Comparison of ENCODE assay signal across 26 mouse cellular contexts in genomic region chr1:68155253-68155652, GRCm38 (mm10).
DNase-seq lines count a peak whose midpoint lies in the region; ATAC-seq lines count a peak whose summit lies in the region.
"Had no signal": no experiment of that assay in that cellular context is flagged by ENCODE, and none has a peak within 500 bp of the region (broad histone marks: within the 10 kb centered on the region; RNA-seq: fewer than 3 reads in every experiment).

No protein-coding gene starts in this region.

- 48% methylated on average over 1 of the region's 1 CpGs for WGBS in embryonic facial prominence, embryonic 14.5 days
- 62% methylated on average over 1 of the region's 1 CpGs for WGBS in embryonic facial prominence, embryonic 10.5 days
- WGBS in hindbrain, embryonic 12.5 days, result 29% methylated on average over 1 of the region's 1 CpGs
- WGBS in hindbrain, embryonic 10.5 days, result 65% methylated on average over 1 of the region's 1 CpGs
- 29% methylated on average over 1 of the region's 1 CpGs for WGBS in midbrain, embryonic 14.5 days
- WGBS in midbrain, embryonic 11.5 days, result 55% methylated on average over 1 of the region's 1 CpGs

- H3K9ac ChIP-seq in embryonic facial prominence, embryonic 14.5 days (ENCODE audit: low read depth, low read length), result no peak overlapping the region
- no peak overlapping the region for H3K9ac ChIP-seq in hindbrain, embryonic 12.5 days
- no peak overlapping the region for H3K9ac ChIP-seq in midbrain, embryonic 14.5 days (replicated peaks; ENCODE audit: low read length)
- no peak overlapping the region for H3K9ac ChIP-seq in midbrain, embryonic 11.5 days (ENCODE audit: low read length)
- H3K9ac ChIP-seq: embryonic facial prominence, embryonic 15.5 days; forebrain, embryonic 15.5 days; heart, embryonic 13.5 days; hindbrain, embryonic 14.5 days had no signal

- no peaks in the 10 kb centered on the region for H3K36me3 ChIP-seq in embryonic facial prominence, embryonic 14.5 days (ENCODE audit: control insufficient read depth, insufficient read depth, low read length)
- no peaks in the 10 kb centered on the region for H3K36me3 ChIP-seq in embryonic facial prominence, embryonic 10.5 days (replicated peaks)
- H3K36me3 ChIP-seq in hindbrain, embryonic 12.5 days, result no peaks in the 10 kb centered on the region
- no peaks in the 10 kb centered on the region for H3K36me3 ChIP-seq in hindbrain, embryonic 10.5 days
- H3K36me3 ChIP-seq in midbrain, embryonic 14.5 days (ENCODE audit: control insufficient read depth, insufficient read depth, low read length), result no peaks in the 10 kb centered on the region
- no peaks in the 10 kb centered on the region for H3K36me3 ChIP-seq in midbrain, embryonic 11.5 days (ENCODE audit: control insufficient read depth, insufficient read depth, low read length)
- H3K36me3 ChIP-seq: embryonic facial prominence, embryonic 15.5 days; forebrain, embryonic 15.5 days; heart, embryonic 10.5 days; heart, embryonic 13.5 days had no signal

- H3K9me3 ChIP-seq in embryonic facial prominence, embryonic 14.5 days (ENCODE audit: control insufficient read depth, low read length), result no peaks in the 10 kb centered on the region
- H3K9me3 ChIP-seq in embryonic facial prominence, embryonic 10.5 days, result no peaks in the 10 kb centered on the region
- H3K9me3 ChIP-seq in hindbrain, embryonic 12.5 days (replicated peaks), result no peaks in the 10 kb centered on the region
- no peaks in the 10 kb centered on the region for H3K9me3 ChIP-seq in hindbrain, embryonic 10.5 days
- no peaks in the 10 kb centered on the region for H3K9me3 ChIP-seq in midbrain, embryonic 14.5 days (ENCODE audit: control insufficient read depth, low read length)
- no peaks in the 10 kb centered on the region for H3K9me3 ChIP-seq in midbrain, embryonic 11.5 days (ENCODE audit: control insufficient read depth, low read length)
- H3K9me3 ChIP-seq: embryonic facial prominence, embryonic 15.5 days; forebrain, embryonic 15.5 days; heart, embryonic 10.5 days; heart, embryonic 13.5 days had no signal

- peak; percentile 45 for DNase-seq in embryonic facial prominence, embryonic 14.5 days (ENCODE audit: low spot score)
- DNase-seq in embryonic facial prominence, embryonic 10.5 days (ENCODE audit: low spot score), result no peak
- no peak for DNase-seq in hindbrain, embryonic 10.5 days (ENCODE audit: low spot score)
- peak; percentile 33 for DNase-seq in midbrain, embryonic 14.5 days
- no peak for DNase-seq in midbrain, embryonic 11.5 days (ENCODE audit: low spot score, missing footprints)
- peak; percentile 46 for DNase-seq in retina, postnatal 1 day
- no peak for DNase-seq in cerebellum, postnatal 25 days
- DNase-seq: adrenal gland, postnatal 10 days; adrenal gland, postnatal 36 days; cerebellum, adult 11 months; cerebellum, adult 2 months; cerebellum, adult 9-11 months; cerebellum, postnatal 36 days; embryo, embryonic 11 days; gastrocnemius, postnatal 10 days; gastrocnemius, postnatal 36 days; heart, adult 2 months; heart, postnatal 14 days; heart, postnatal 4 days had no signal

- no peak overlapping the region for H3K27ac ChIP-seq in embryonic facial prominence, embryonic 14.5 days (replicated peaks; ENCODE audit: low read depth, low read length)
- H3K27ac ChIP-seq in embryonic facial prominence, embryonic 10.5 days (replicated peaks), result no peak overlapping the region
- no peak overlapping the region for H3K27ac ChIP-seq in hindbrain, embryonic 12.5 days
- H3K27ac ChIP-seq in hindbrain, embryonic 10.5 days, result no peak overlapping the region
- H3K27ac ChIP-seq in midbrain, embryonic 14.5 days (replicated peaks; ENCODE audit: low read depth, low read length), result no peak overlapping the region
- H3K27ac ChIP-seq in midbrain, embryonic 11.5 days (ENCODE audit: low read depth, low read length), result no peak overlapping the region
- H3K27ac ChIP-seq: embryonic facial prominence, embryonic 15.5 days; forebrain, embryonic 15.5 days; heart, adult 2 months; heart, embryonic 10.5 days; heart, embryonic 13.5 days; hindbrain, embryonic 14.5 days had no signal

- H3K27me3 ChIP-seq in embryonic facial prominence, embryonic 14.5 days (replicated peaks; ENCODE audit: control insufficient read depth, insufficient read depth, low read length), result no peaks in the 10 kb centered on the region
- no peaks in the 10 kb centered on the region for H3K27me3 ChIP-seq in embryonic facial prominence, embryonic 10.5 days (replicated peaks; ENCODE audit: low read depth, poor library complexity, severe bottlenecking)
- no peaks in the 10 kb centered on the region for H3K27me3 ChIP-seq in hindbrain, embryonic 12.5 days
- H3K27me3 ChIP-seq in hindbrain, embryonic 10.5 days (ENCODE audit: insufficient read depth, poor library complexity, severe bottlenecking), result no peaks in the 10 kb centered on the region
- no peaks in the 10 kb centered on the region for H3K27me3 ChIP-seq in midbrain, embryonic 14.5 days (ENCODE audit: control insufficient read depth, insufficient read depth, low read length)
- H3K27me3 ChIP-seq in midbrain, embryonic 11.5 days (ENCODE audit: control insufficient read depth, insufficient read depth, low read length), result no peaks in the 10 kb centered on the region
- H3K27me3 ChIP-seq: embryonic facial prominence, embryonic 15.5 days; forebrain, embryonic 15.5 days; heart, embryonic 13.5 days had no signal

- H3K4me1 ChIP-seq in embryonic facial prominence, embryonic 14.5 days (ENCODE audit: control insufficient read depth, insufficient read depth, low read length), result no peaks in the 10 kb centered on the region
- no peaks in the 10 kb centered on the region for H3K4me1 ChIP-seq in embryonic facial prominence, embryonic 10.5 days
- no peaks in the 10 kb centered on the region for H3K4me1 ChIP-seq in hindbrain, embryonic 12.5 days
- no peaks in the 10 kb centered on the region for H3K4me1 ChIP-seq in hindbrain, embryonic 10.5 days (replicated peaks)
- 0 out of 2 replicates have a peak, but pooled peaks cover 6% of the 10 kb centered on the region for H3K4me1 ChIP-seq in midbrain, embryonic 14.5 days (ENCODE audit: control insufficient read depth, insufficient read depth, low read length)
- H3K4me1 ChIP-seq in midbrain, embryonic 11.5 days (ENCODE audit: control insufficient read depth, insufficient read depth, low read length), result no peaks in the 10 kb centered on the region
- H3K4me1 ChIP-seq: embryonic facial prominence, embryonic 15.5 days; forebrain, embryonic 15.5 days; heart, embryonic 10.5 days; heart, embryonic 13.5 days had no signal

- peak; percentile 41; the same call in 1 of the 2 replicates for ATAC-seq in embryonic facial prominence, embryonic 14.5 days (ENCODE audit: low read depth)
- peak; percentile 69 for ATAC-seq in hindbrain, embryonic 12.5 days (ENCODE audit: low FRiP score)
- ATAC-seq in midbrain, embryonic 14.5 days (ENCODE audit: low FRiP score, low TSS enrichment), result no peak
- no peak; the same call in 1 of the 2 replicates for ATAC-seq in midbrain, embryonic 11.5 days (ENCODE audit: low FRiP score)
- ATAC-seq: activated CD4-positive, CD25-positive, alpha-beta regulatory T cell, adult 4 months; forebrain, embryonic 15.5 days had no signal

- H3K4me2 ChIP-seq in embryonic facial prominence, embryonic 14.5 days (ENCODE audit: low read depth, low read length), result no peak overlapping the region
- no peak overlapping the region for H3K4me2 ChIP-seq in hindbrain, embryonic 12.5 days (replicated peaks)
- no peak overlapping the region for H3K4me2 ChIP-seq in midbrain, embryonic 14.5 days (ENCODE audit: low read length)
- H3K4me2 ChIP-seq in midbrain, embryonic 11.5 days, result no peak overlapping the region
- H3K4me2 ChIP-seq: embryonic facial prominence, embryonic 15.5 days; forebrain, embryonic 15.5 days; heart, embryonic 13.5 days; hindbrain, embryonic 14.5 days had no signal

- H3K4me3 ChIP-seq in embryonic facial prominence, embryonic 14.5 days (ENCODE audit: low read depth, low read length), result no peak overlapping the region
- H3K4me3 ChIP-seq in embryonic facial prominence, embryonic 10.5 days, result no peak overlapping the region
- H3K4me3 ChIP-seq in hindbrain, embryonic 12.5 days, result no peak overlapping the region
- no peak overlapping the region for H3K4me3 ChIP-seq in hindbrain, embryonic 10.5 days
- no peak overlapping the region for H3K4me3 ChIP-seq in midbrain, embryonic 14.5 days (replicated peaks; ENCODE audit: low read depth, low read length)
- H3K4me3 ChIP-seq in midbrain, embryonic 11.5 days (ENCODE audit: low read depth, low read length), result no peak overlapping the region
- H3K4me3 ChIP-seq: embryonic facial prominence, embryonic 15.5 days; forebrain, embryonic 15.5 days; heart, adult 2 months; heart, embryonic 10.5 days; heart, embryonic 13.5 days had no signal

Comparison
In these comparisons a context has a peak if more than half of its experiments do, and no peak if none do; other contexts are left out.
1. DNase-seq: peak in embryonic facial prominence, embryonic 14.5 days (single experiment), midbrain, embryonic 14.5 days (single experiment) and retina, postnatal 1 day (single experiment); none in embryonic facial prominence, embryonic 10.5 days (single experiment), hindbrain, embryonic 10.5 days (single experiment), midbrain, embryonic 11.5 days (single experiment) and cerebellum, postnatal 25 days (0 of 2).
2. ATAC-seq: peak in embryonic facial prominence, embryonic 14.5 days (single experiment) and hindbrain, embryonic 12.5 days (single experiment); none in midbrain, embryonic 14.5 days (single experiment) and midbrain, embryonic 11.5 days (single experiment).